Mouse (Mus musculus): ENCODE results near the gene Sh3rf1.

Sh3rf1 gene

DNA sequence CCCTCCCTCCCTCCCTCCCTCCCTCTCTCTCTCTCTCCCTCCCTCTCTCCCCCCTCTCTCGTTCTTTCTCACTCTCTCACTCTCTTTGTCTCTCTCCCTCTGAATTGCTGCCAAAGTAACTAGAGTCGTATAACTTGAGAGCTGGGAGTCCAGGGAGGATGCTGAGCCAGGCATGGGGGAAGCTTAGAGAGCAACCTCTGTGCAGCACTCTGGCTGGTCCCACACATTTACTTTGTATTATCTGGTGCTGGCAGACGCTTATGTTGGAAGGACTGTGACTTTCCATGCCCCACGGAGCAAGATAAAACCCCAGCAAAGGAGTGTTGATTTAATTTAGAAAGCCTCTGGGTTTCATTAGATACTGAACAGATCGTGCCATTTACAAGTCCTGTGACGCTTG lies 196.5 kb downstream of the Sh3rf1 start:
- no peak for DNase-seq (ENCODE audit: low spot score in 2 of 2)

- DNase-seq (ENCODE audit: low spot score in 2 of 2) = peak; percentile 45 to 67
Observed at GRCm38 (mm10) chr8:61421606-61422005, 197.9 kb downstream of the Sh3rf1 start.

DNA sequence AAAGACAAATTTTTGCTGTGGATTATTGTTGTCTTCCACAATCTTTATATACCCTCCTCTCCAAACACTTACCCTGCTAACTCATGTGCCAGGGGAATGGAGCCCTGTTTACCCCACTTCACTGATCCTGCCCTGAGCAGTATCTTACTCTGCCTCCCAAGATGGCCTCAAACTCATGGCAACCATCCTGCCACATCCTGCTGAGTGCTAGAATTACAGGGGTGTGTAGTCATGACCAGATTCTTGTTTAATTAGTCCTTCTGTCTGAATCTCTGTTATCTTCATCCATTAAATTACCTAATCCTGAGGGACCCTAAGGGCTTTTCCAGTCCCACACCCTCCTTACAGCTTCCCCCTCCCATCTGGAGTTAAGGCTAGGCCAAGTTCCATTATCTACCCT lies 201.5 kb downstream of the Sh3rf1 start:
- no peak for DNase-seq (ENCODE audit: low spot score in 2 of 2)

DNA sequence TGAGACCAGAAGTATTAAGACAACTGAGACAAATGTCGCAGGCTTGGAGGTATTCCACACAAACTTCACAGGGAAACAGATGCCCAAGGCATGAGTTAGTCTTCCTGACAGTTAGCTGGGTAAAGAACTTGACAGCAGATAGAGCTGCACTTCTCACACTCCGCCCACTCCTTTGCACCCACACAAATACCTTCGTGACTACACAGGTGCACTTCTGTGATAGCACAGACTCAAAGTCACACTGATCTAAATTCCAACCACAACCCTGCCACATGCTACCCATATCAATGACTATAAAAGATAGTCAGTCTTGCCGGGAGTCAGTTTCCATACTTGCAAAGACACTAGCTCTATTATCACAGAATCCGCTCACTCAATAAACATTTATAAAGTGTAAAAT lies 202.4 kb downstream of the Sh3rf1 start:
- DNase-seq (ENCODE audit: low spot score in 2 of 2) = no peak

- DNase-seq (ENCODE audit: low spot score in 2 of 2) = no peak
Observed at GRCm38 (mm10) chr8:61426671-61427070, 203.0 kb downstream of the Sh3rf1 start.

GRCm38 (mm10) chr8:61427916-61428681 lies 204.4 kb downstream of the Sh3rf1 start:
- peak; percentile 32 to 39 for DNase-seq (ENCODE audit: low spot score in 2 of 2)

- no peak for DNase-seq (ENCODE audit: low spot score in 2 of 2)
Observed at GRCm38 (mm10) chr8:61428821-61429482, 205.3 kb downstream of the Sh3rf1 start.

GRCm38 (mm10) chr8:61435481-61435880 lies 211.8 kb downstream of the Sh3rf1 start:
- no peak for DNase-seq (ENCODE audit: low spot score in 2 of 2)

- DNase-seq (ENCODE audit: low spot score in 2 of 2) = no peak
Observed at GRCm38 (mm10) chr8:61436147-61436546, 212.5 kb downstream of the Sh3rf1 start.

GRCm38 (mm10) chr8:61436586-61437304 lies 213.1 kb downstream of the Sh3rf1 start:
- no peak for DNase-seq (ENCODE audit: low spot score in 2 of 2)

- DNase-seq (ENCODE audit: low spot score in 2 of 2) = no peak
Observed at GRCm38 (mm10) chr8:61437305-61437605, 213.6 kb downstream of the Sh3rf1 start.

DNA sequence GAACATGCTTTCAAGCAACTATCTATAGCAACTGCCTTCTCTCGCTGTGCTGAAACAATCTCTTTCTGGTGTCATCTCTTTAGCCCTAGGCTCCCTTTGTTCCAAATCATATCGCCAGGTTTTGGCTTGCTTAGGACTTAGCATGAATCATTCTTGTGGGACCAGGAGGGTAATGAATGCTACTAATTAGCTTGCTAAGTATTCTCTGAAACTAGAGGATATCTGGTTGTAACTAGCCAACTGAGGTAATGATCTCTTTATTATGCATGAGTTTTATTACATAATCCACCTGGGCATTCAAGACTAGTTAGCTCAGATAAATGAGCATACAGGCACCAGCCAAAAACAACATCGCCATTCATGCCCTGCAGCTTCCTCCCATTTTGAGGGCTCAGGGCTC lies 219.3 kb downstream of the Sh3rf1 start:
- DNase-seq (ENCODE audit: low spot score in 2 of 2) = no peak

GRCm38 (mm10) chr8:61444358-61444757 lies 220.7 kb downstream of the Sh3rf1 start:
- DNase-seq (ENCODE audit: low spot score in 2 of 2) = no peak
